Mouse (Mus musculus): Measurements from ENCODE around the gene Gm11554. TPM values are rescaled to one million over a fixed set of nuclear protein-coding genes. Genes with fewer than 3 reads are reported as not detected.
"Not testable (repeated sequence)": the region's sequence is repeated elsewhere in the genome, so short reads cannot be mapped to it uniquely, and the experiment has no call there.

Gm11554 gene
- not detected in 2 replicates for polyA plus RNA-seq (2011; ENCODE audit: insufficient read length, low read depth, missing spikeins)

DNA sequence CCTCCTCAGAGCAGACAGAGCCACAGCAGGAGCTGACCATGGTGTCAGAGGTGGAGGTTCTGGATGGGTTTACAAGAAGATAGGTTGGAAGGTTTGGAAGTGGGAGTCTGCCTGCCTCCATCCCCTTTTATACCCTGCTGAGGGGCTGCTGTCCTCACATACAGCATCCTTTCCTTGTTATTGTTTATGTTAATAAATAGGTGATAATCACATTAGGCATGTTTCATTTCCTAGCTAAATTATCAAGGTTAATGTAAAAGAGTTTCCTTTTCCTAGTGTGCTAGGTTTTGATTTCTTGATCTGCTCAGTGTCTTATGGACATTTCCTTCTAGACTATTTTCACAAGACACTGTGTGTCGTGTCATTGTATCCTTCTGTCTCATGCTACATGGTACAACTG, at the start of gene Gm11554:
TSS of gene Gm11554 (minus strand) at position 101 of the 400 bp plus-strand sequence.
- H3K4me3 ChIP-seq (ENCODE audit: insufficient read depth, low read length); H3K27ac ChIP-seq (ENCODE audit: insufficient read depth, low read length); H3K4me1 ChIP-seq (ENCODE audit: control insufficient read depth, insufficient read depth, low read length): not testable (repeated sequence)

DNA sequence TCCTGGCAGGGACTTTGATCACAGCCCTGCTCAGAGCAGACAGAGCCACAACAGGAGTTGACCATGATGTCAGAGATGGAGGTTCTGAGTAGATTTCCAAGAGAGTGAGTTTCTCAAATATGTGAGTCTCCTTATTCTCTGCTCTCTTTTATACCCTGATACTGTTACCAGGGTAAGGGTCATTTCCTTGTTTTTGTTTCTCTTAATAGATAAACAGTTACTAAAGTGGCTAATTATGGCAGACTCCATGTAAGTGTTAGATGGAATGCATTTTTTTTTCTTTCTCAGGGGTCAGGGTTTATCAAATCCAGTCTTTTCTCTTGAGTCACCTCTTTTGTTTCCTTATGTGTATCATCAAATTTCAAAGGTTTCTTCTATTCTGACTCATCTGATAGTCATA, 47.3 kb upstream of the Gm11554 start, which contains the start of gene Krtap4-16:
TSS of gene Krtap4-16 (minus strand) at position 101 of the 400 bp plus-strand sequence.
- Histone ChIP-seq H3K27ac (ENCODE audit: insufficient read depth, low read length) (no peak within 1 kb of the TSS), H3K4me1 (ENCODE audit: control insufficient read depth, insufficient read depth, low read length) (no peaks in the 10 kb centered on the region), H3K4me3 (ENCODE audit: insufficient read depth, low read length) (no peak within 1 kb of the TSS)
- no peak for TF ChIP-seq CTCF (IDR thresholded peaks at IDR 0.05; ENCODE audit: borderline replicate concordance, insufficient read depth, low read length)
- TF ChIP-seq POLR2A (IDR thresholded peaks at IDR 0.05; ENCODE audit: low read depth, low read length), result no peak

DNA sequence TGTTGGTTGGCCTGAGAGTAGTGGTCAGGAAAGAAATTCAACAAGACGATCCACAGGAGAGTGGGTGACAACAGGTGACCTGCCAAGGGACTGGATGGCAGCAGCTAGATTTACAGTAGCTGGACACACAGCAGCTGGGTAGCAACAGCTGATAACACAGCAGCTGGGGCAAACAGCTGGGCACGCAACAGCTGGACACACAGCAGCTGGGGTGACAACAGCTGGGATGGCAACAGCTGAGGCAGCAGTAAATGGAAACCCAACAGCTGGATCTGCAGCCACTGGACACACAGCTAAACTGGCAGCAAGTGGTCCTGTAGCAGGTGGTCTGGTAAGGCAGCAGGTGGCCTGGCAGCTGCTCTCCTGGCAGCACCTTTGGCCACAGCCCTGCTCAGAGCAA, 42.5 kb upstream of the Gm11554 start:
- Histone ChIP-seq H3K4me1 (ENCODE audit: control insufficient read depth, insufficient read depth, low read length) (no peaks in the 10 kb centered on the region), H3K4me3 (ENCODE audit: insufficient read depth, low read length) (no peak overlapping the region), H3K27ac (ENCODE audit: insufficient read depth, low read length) (no peak overlapping the region)
- TF ChIP-seq POLR2A (IDR thresholded peaks at IDR 0.05; ENCODE audit: low read depth, low read length) (no peak), CTCF (IDR thresholded peaks at IDR 0.05; ENCODE audit: borderline replicate concordance, insufficient read depth, low read length) (no peak)

DNA sequence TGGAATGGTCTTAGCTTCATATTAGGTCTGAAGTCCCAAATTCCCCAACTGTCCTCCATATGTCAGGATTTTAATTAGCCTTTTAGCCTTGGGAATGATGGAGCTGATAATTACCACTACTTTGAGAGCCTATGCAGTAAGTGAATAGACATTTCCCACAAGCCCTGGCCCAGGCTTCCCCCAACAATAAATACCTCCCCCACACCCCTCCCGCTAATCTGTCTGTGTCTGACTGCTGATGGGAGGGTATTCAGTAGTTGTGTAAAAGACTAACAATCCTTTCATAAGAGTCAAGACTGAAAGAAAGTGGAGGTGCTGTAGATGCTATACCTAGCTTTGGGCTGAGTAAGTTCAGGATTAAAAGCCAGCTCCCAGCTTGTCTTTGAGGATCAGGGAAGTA, 37.9 kb upstream of the Gm11554 start:
- Histone ChIP-seq H3K27ac (ENCODE audit: insufficient read depth, low read length) (no peak overlapping the region), H3K4me1 (ENCODE audit: control insufficient read depth, insufficient read depth, low read length) (no peaks in the 10 kb centered on the region)
- TF ChIP-seq POLR2A (IDR thresholded peaks at IDR 0.05; ENCODE audit: low read depth, low read length) (no peak), CTCF (IDR thresholded peaks at IDR 0.05; ENCODE audit: borderline replicate concordance, insufficient read depth, low read length) (no peak)

DNA sequence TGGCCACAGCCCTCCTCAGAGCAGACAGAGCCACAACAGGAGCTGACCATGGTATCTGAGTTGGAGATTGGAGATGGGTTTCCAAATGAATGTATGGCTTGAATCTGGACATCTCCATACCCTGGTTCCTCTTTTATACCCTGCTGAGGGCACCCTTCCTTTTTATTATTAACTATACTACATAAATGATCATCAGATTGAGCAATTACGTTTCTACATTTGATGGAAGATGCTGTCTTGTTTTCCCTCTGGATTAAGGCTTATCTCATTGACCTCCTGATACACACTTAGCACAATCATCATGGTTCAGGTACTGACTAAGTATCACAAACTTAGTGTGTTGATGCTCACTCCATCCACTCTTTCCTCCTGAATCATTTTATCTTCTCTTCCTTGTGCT, 33.7 kb upstream of the Gm11554 start, which contains the start of gene 2300003K06Rik:
TSS of gene 2300003K06Rik (minus strand) at position 101 of the 400 bp plus-strand sequence.
- H3K4me3 ChIP-seq (ENCODE audit: insufficient read depth, low read length), result no peak within 1 kb of the TSS
- no peaks in the 10 kb centered on the region for H3K4me1 ChIP-seq (ENCODE audit: control insufficient read depth, insufficient read depth, low read length)
- no peak within 1 kb of the TSS for H3K27ac ChIP-seq (ENCODE audit: insufficient read depth, low read length)
- no peak for TF ChIP-seq POLR2A (IDR thresholded peaks at IDR 0.05; ENCODE audit: low read depth, low read length)
- no peak for TF ChIP-seq CTCF (IDR thresholded peaks at IDR 0.05; ENCODE audit: borderline replicate concordance, insufficient read depth, low read length)

More for the DNA sequence above, 37.9 kb upstream of the Gm11554 start:
- no peak overlapping the region for H3K4me3 ChIP-seq (ENCODE audit: insufficient read depth, low read length)

DNA sequence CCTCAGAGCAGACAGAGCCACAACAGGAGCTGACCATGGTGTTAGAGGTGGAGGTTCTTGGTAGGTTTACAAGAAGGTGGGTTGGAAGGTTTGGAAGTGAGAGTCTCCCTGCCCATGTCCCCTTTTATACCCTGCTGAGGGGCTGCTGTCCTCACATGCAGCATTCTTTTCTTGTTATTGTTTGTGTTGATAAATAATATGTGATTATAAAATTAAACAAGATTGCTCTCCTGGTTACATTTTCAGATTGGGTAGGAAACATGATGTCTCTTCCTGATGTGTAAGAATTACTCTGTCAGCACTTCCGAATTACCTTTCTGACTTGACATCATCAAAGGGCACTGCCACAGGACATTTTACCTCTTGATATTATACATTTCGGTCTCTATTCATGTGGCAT, 11.3 kb upstream of the Gm11554 start, which contains the start of gene Gm11564:
TSS of gene Gm11564 (minus strand) at position 101 of the 400 bp plus-strand sequence.
- H3K4me1 ChIP-seq (ENCODE audit: control insufficient read depth, insufficient read depth, low read length); H3K27ac ChIP-seq (ENCODE audit: insufficient read depth, low read length); H3K4me3 ChIP-seq (ENCODE audit: insufficient read depth, low read length): not testable (repeated sequence)

DNA sequence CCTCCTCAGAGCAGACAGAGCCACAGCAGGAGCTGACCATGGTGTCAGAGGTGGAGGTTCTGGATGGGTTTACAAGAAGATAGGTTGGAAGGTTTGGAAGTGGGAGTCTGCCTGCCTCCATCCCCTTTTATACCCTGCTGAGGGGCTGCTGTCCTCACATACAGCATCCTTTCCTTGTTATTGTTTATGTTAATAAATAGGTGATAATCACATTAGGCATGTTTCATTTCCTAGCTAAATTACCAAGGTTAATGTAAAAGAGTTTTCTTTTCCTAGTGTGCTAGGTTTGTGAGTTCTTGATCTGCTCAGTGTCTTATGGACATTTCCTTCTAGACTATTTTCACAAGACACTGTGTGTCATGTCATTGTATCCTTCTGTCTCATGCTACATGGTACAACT, 5.5 kb upstream of the Gm11554 start, which contains the start of gene Krtap4-13:
TSS of gene Krtap4-13 (minus strand) at position 101 of the 400 bp plus-strand sequence.
- H3K4me3 ChIP-seq (ENCODE audit: insufficient read depth, low read length); H3K27ac ChIP-seq (ENCODE audit: insufficient read depth, low read length); H3K4me1 ChIP-seq (ENCODE audit: control insufficient read depth, insufficient read depth, low read length): not testable (repeated sequence)

DNA sequence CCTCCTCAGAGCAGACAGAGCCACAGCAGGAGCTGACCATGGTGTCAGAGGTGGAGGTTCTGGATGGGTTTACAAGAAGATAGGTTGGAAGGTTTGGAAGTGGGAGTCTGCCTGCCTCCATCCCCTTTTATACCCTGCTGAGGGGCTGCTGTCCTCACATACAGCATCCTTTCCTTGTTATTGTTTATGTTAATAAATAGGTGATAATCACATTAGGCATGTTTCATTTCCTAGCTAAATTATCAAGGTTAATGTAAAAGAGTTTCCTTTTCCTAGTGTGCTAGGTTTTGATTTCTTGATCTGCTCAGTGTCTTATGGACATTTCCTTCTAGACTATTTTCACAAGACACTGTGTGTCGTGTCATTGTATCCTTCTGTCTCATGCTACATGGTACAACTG, 5.4 kb downstream of the Gm11554 start, which contains the start of gene Gm11569:
TSS of gene Gm11569 (minus strand) at position 101 of the 400 bp plus-strand sequence.
- not testable (repeated sequence) for H3K4me3 ChIP-seq (ENCODE audit: insufficient read depth, low read length); H3K27ac ChIP-seq (ENCODE audit: insufficient read depth, low read length); H3K4me1 ChIP-seq (ENCODE audit: control insufficient read depth, insufficient read depth, low read length)

DNA sequence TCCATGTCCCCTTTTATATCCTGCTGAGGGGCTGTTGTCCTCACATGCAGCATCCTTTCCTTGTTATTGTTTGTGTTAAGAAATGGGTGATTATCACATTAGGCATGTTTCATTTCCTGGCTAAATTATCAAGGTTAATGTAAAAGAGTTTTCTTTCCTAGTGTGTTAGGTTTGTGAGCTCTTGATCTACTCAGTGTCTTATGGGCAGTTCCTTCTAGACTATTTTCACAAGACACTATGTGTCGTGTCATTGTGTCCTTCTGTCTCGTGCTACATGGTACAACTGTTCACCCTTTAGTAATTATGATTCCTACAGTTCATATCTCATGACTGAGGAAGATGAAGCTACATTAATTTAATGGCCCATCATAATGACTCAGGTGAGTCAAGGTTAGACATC, 10.9 kb downstream of the Gm11554 start, which contains the start of gene Gm11596:
TSS of gene Gm11596 (minus strand) at position 101 of the 400 bp plus-strand sequence.
- H3K27ac ChIP-seq (ENCODE audit: insufficient read depth, low read length), result no peak within 1 kb of the TSS
- no peaks in the 10 kb centered on the region for H3K4me1 ChIP-seq (ENCODE audit: control insufficient read depth, insufficient read depth, low read length)
- TF ChIP-seq CTCF (IDR thresholded peaks at IDR 0.05; ENCODE audit: borderline replicate concordance, insufficient read depth, low read length) (no peak), POLR2A (IDR thresholded peaks at IDR 0.05; ENCODE audit: low read depth, low read length) (no peak)

DNA sequence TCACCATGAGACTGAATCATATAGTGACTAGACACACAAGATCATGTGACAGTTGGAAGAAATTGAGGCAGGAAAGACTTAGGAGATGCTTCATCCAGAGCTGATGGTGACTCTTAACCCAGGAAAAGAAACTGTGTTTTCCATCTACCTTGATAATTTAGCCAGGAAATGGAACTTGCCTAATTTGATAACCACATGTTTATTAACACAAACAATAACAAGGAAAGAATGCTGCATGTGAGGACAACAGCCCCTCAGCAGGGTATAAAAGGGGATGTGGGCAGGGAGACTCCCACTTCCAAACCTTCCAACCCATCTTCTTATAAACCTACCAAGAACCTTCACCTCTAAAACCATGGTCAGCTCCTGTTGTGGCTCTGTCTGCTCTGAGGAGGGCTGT, 19.3 kb downstream of the Gm11554 start, which contains the start of gene Krtap4-9:
TSS of gene Krtap4-9 (plus strand) at position 301 of the 400 bp plus-strand sequence.
- H3K4me1 ChIP-seq (ENCODE audit: control insufficient read depth, insufficient read depth, low read length); H3K4me3 ChIP-seq (ENCODE audit: insufficient read depth, low read length); H3K27ac ChIP-seq (ENCODE audit: insufficient read depth, low read length): not testable (repeated sequence)

More for the DNA sequence above, 10.9 kb downstream of the Gm11554 start, which contains the start of gene Gm11596:
- H3K4me3 ChIP-seq (ENCODE audit: insufficient read depth, low read length), result no peak within 1 kb of the TSS

DNA sequence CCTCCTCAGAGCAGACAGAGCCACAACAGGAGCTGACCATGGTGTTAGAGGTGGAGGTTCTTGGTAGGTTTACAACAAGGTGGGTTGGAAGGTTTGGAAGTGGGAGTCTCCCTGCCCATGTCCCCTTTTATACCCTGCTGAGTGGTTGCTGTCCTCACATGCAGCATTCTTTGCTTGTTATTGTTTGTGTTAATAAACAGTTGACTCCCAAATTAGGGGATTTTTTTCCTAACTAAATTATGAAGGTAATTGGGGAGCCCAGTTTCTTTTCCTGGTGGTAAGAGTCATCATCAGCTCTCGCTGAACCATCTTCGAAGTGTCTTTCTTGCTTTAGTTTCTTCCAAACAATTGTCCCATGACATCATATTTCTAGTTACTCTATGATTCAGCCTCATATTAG, 23.6 kb downstream of the Gm11554 start, which contains the start of gene Krtap4-8:
TSS of gene Krtap4-8 (minus strand) at position 101 of the 400 bp plus-strand sequence.
- Histone ChIP-seq H3K4me3 (ENCODE audit: insufficient read depth, low read length) (no peak within 1 kb of the TSS), H3K27ac (ENCODE audit: insufficient read depth, low read length) (no peak within 1 kb of the TSS), H3K4me1 (ENCODE audit: control insufficient read depth, insufficient read depth, low read length) (no peaks in the 10 kb centered on the region)
- TF ChIP-seq POLR2A (IDR thresholded peaks at IDR 0.05; ENCODE audit: low read depth, low read length), result no peak
- TF ChIP-seq CTCF (IDR thresholded peaks at IDR 0.05; ENCODE audit: borderline replicate concordance, insufficient read depth, low read length), result no peak
